Mouse (Mus musculus) embryo, embryonic 10 days (tissue): ENCODE measurements at regions not wholly inside any gene's neighbourhood (a gene's known extent, or its start where the extent isn't known, plus 50 kb on each side); places are given as distances from the start of the nearest gene placed in this dataset.

ENCODE experiments used
- DNase-seq: peaks from one replicate; pipeline ENCODE4 v3.0.0-alpha.2; 2015; ENCODE audit warnings: low spot score

DNA sequence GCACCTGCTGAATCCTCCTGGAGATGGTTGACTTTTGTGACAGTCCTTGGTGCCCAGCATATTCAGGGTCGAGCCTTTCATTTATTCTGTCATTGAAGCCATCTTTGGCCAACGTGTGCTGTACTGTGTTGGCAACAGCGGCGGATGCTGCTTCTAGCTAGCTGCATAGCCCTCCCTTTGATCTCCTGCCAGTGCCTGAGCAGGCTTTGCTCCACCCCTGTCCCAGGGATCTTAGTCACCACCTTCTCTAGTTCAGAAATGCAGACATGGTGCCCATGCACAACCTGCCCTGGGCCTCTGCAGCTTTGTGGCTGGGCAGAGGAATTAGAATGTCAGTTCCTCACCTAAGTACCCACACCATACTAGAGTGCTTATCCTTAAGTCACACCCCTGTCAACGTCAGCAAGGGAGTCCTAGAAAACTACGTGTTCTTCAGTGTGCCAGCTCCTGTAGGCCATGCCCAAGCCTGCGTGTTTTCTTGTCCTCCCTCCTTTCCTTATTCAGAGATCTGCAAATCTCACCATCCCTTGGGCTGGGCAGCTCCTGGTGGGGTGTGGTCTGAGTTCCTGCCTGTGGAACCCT, 151.9 kb downstream of the Zfp706 start:
- DNase-seq, result no peak

DNA sequence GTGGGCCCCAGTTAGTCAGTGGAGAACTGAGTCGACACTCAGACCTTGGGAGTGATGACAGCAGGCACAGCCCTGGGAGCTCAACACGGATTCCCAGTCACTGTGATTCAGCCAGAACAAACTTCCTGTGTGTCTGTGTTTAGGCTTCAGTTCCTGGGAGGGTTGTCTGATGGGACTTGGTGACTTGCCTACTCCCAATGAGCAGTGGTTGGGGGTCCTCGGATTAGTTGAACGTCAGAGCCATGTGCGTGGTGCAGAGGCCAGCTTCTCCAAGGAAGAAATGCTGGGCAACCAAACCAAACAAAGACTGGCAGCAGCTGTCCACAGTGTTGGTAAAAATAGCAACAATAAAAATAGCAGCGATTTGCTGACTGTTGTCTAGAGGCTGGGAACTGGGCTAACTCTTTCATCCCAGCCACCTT, 152.7 kb downstream of the Zfp706 start:
- DNase-seq, result no peak

DNA sequence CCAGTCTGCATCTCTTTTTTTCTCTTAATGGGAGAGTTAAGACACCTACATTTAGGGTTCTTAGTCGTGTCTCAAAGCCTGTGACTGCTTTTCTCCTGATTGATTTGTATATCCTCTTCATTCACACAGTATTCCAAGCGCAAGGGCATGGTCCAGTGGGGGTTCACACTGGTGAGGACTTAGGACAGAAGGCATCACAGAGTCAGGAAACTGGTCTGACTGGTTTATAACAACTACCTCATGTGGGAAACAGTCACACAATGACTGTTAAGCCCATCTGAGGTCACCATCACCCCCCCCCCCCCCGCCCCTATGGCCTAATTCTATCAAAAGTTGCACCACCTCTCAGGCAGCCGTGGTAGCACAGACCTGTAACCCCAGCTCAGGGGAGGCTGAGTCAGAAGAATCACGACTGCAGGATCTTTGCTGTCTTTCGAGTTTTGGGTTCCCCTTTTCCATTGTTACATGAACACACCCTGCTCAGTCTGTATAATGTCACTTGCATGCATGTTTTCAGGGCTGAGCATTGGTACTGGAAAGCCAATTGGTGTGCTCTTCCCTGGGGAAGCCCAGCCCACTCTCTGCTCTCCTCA, 155.2 kb downstream of the Zfp706 start:
- DNase-seq, result no peak

DNA sequence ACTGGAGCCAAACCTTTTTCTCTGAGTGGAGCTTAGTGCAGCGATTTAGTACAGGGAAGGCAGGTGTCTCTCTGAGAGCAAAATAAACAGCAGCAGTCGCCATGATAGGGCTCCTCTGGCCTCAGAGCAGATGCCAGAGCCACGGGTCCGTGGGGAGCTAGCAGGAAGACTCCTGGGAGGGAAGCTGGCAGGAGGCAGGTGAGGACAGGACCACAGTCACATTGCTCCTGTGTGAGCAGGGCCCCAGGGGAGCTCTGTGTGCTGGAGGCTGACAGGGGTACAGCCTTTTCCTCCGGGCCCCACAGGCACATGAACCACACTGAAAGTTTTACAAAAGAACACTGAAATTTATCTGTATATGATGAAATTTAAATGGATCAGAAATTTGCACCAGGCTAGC, 159.3 kb downstream of the Zfp706 start:
- DNase-seq, result no peak

DNA sequence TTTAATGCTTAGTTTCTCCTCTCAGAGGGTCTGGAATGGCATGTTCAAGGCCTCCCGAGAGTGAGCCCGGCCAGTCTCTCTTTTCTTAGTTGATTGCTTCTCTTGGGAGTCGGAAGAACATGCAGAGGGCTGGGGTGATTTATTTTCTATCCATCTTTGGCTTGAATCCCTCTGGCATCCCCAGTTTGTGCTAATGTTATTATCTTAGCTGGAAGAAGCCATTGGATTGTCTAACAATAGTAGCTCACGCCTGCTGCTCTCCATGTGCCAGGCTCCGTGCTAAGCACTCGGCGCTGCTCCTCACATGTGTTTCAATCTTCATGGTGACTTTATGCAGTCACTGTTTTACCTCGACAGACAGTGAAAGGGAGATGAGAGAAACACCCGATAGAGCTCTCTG, 160.8 kb downstream of the Zfp706 start:
- DNase-seq, result no peak
